Mouse (Mus musculus) myocyte (in vitro differentiated cells): ENCODE data around the gene Gm9903.
A peak's percentile ranks its signal among the peaks of the same experiment; 100 is the strongest.

Source experiments
- CEBPB ChIP-seq: IDR thresholded peaks from 2 replicates; pipeline ENCODE4 v1.6.1; 2011; ENCODE audit warnings: mild to moderate bottlenecking, moderate library complexity; ENCODE audit not compliant: poor library complexity, insufficient read depth, severe bottlenecking
- E2F4 ChIP-seq: IDR thresholded peaks from one replicate; pipeline ENCODE4 v1.6.1; 2011; ENCODE audit warnings: mild to moderate bottlenecking, control low read depth, moderate library complexity; ENCODE audit not compliant: insufficient read depth
- MAX ChIP-seq: IDR thresholded peaks from one replicate; pipeline ENCODE4 v1.6.1; 2011; ENCODE audit warnings: low read depth, mild to moderate bottlenecking, control low read depth
- MYOG ChIP-seq, 3 experiments: IDR thresholded peaks; one replicate each; pipeline ENCODE4 v1.6.1; 2011; ENCODE audit warnings: control low read depth in 2 of 3, low read depth in 2 of 3, mild to moderate bottlenecking in 2 of 3; ENCODE audit not compliant: insufficient read length in 2 of 3, control insufficient read depth in 1 of 3, insufficient read depth in 1 of 3
- POLR2A ChIP-seq: IDR thresholded peaks from one replicate; pipeline ENCODE4 v1.6.1; 2011; ENCODE audit warnings: low read depth, mild to moderate bottlenecking, control low read depth, moderate library complexity; ENCODE audit not compliant: insufficient read length
- POLR2AphosphoS2 ChIP-seq: IDR thresholded peaks from one replicate; pipeline ENCODE4 v1.6.1; 2011; ENCODE audit warnings: low read depth, control low read depth; ENCODE audit not compliant: insufficient read length
- SRF ChIP-seq: IDR thresholded peaks from one replicate; pipeline ENCODE4 v1.6.1; 2011; ENCODE audit warnings: low read depth; ENCODE audit not compliant: control insufficient read depth, insufficient read length
- TCF12 ChIP-seq: IDR thresholded peaks from one replicate; pipeline ENCODE4 v1.6.1; 2011; ENCODE audit warnings: mild to moderate bottlenecking, control low read depth; ENCODE audit not compliant: poor library complexity, insufficient read depth, severe bottlenecking
- USF1 ChIP-seq: IDR thresholded peaks from one replicate; pipeline ENCODE4 v1.6.1; 2011; ENCODE audit warnings: low read depth, mild to moderate bottlenecking, control low read depth, moderate library complexity

- TF ChIP-seq POLR2A (no peak), SRF (no peak), USF1 (no peak), E2F4 (no peak), TCF12 (no peak), MAX (no peak), CEBPB (no peak), MYOG (IDR thresholded peaks at IDR 0.05; ENCODE audit: control insufficient read depth in 1 of 3, insufficient read depth in 1 of 3, insufficient read length in 2 of 3, low read depth in 2 of 3) (peak in 1 of 3 experiments; percentile 64), POLR2AphosphoS2 (no peak)
Observed at GRCm38 (mm10) chr5:33632526-33632925, 2.8 kb downstream of the Gm9903 start.
